Mouse (Mus musculus) liver, adult 2 months (tissue): ENCODE measurements at regions not wholly inside any gene's neighbourhood (a gene's known extent, or its start where the extent isn't known, plus 50 kb on each side); places are given as distances from the start of the nearest gene placed in this dataset.

Source experiments
- DNase-seq: peaks from one replicate; pipeline ENCODE4 v3.0.0-alpha.2; 2011; ENCODE audit warnings: low read depth, low spot score; ENCODE audit errors: extremely low read depth
- H3K27ac ChIP-seq: fragments of 200-500 bp; replicated peaks from 2 replicates; pipeline ENCODE4 v1.5.1; 2012; ENCODE audit warnings: low read depth, mild to moderate bottlenecking, control low read depth, inconsistent platforms, low read length; ENCODE audit not compliant: insufficient read depth
- H3K27me3 ChIP-seq: fragments of 200-500 bp; 2 replicates; pipeline ENCODE4 v1.6.1; 2012; ENCODE audit warnings: mild to moderate bottlenecking, moderate library complexity, low read length, inconsistent platforms; ENCODE audit not compliant: control insufficient read depth, insufficient read depth
- H3K36me3 ChIP-seq: fragments of 200-500 bp; 2 replicates; pipeline ENCODE4 v1.6.1; 2012; ENCODE audit warnings: low read length, inconsistent platforms; ENCODE audit not compliant: control insufficient read depth, insufficient read depth
- H3K4me1 ChIP-seq: fragments of 200-500 bp; 2 replicates; pipeline ENCODE4 v1.6.1; 2011; ENCODE audit warnings: low read length; ENCODE audit not compliant: control insufficient read depth, insufficient read depth
- H3K4me3 ChIP-seq: fragments of 200-500 bp; 2 replicates; pipeline ENCODE4 v1.5.1; 2011; ENCODE audit warnings: low read depth, mild to moderate bottlenecking, control low read depth, low read length, moderate library complexity; ENCODE audit not compliant: insufficient read depth
- H3K79me2 ChIP-seq: fragments of 200-500 bp; 2 replicates; pipeline ENCODE4 v1.6.1; 2012; ENCODE audit warnings: inconsistent platforms, mild to moderate bottlenecking, low read length, moderate library complexity; ENCODE audit not compliant: control insufficient read depth, insufficient read depth
- H3K9ac ChIP-seq: fragments of 200-500 bp; 2 replicates; pipeline ENCODE4 v1.6.1; 2012; ENCODE audit warnings: low read depth, mild to moderate bottlenecking, control low read depth, inconsistent platforms, low read length
- CTCF ChIP-seq: fragments of 200-500 bp; IDR thresholded peaks from 2 replicates; pipeline ENCODE4 v1.5.1; 2011; ENCODE audit warnings: low read depth, low read length, control low read depth
- POLR2A ChIP-seq: fragments of 200-500 bp; IDR thresholded peaks from 2 replicates; pipeline ENCODE4 v1.6.1; 2011; ENCODE audit warnings: low read length, control low read depth; ENCODE audit not compliant: insufficient read depth; ENCODE audit errors: extremely low read depth
- WGBS: fragments of 180-500 bp; shearing (Covaris S2); methylation state at CpG from one replicate; pipeline ENCODE4 v1.1.7; 2018; 5-methylcytosine and 5-hydroxymethylcytosine counted together

GRCm38 (mm10) chr13:46140006-46140405, 133.5 kb upstream of the Stmnd1 start:
- H3K27ac ChIP-seq: no peak overlapping the region
- H3K79me2 ChIP-seq: no peaks in the 10 kb centered on the region
- H3K27me3 ChIP-seq: no peaks in the 10 kb centered on the region
- no peak for DNase-seq
- 92% methylated on average over 3 of the region's 3 CpGs for WGBS
- no peak overlapping the region for H3K9ac ChIP-seq
- TF ChIP-seq POLR2A (no peak), CTCF (no peak)
- no peak overlapping the region for H3K4me3 ChIP-seq
- H3K36me3 ChIP-seq: no peaks in the 10 kb centered on the region
- H3K4me1 ChIP-seq: no peaks in the 10 kb centered on the region

GRCm38 (mm10) chr13:46139251-46139650, 134.3 kb upstream of the Stmnd1 start:
- Histone ChIP-seq H3K4me3 (no peak overlapping the region), H3K79me2 (no peaks in the 10 kb centered on the region), H3K27ac (no peak overlapping the region), H3K27me3 (no peaks in the 10 kb centered on the region), H3K36me3 (no peaks in the 10 kb centered on the region), H3K9ac (no peak overlapping the region), H3K4me1 (no peaks in the 10 kb centered on the region)
- 68% methylated on average over 5 of the region's 5 CpGs for whole genome bisulfite sequencing
- no peak for TF ChIP-seq CTCF
- TF ChIP-seq POLR2A: no peak
- no peak for DNase-seq

- Histone ChIP-seq H3K4me1 (no peaks in the 10 kb centered on the region), H3K79me2 (no peaks in the 10 kb centered on the region), H3K9ac (no peak overlapping the region), H3K27me3 (no peaks in the 10 kb centered on the region), H3K27ac (no peak overlapping the region), H3K36me3 (no peaks in the 10 kb centered on the region), H3K4me3 (no peak overlapping the region)
- DNase-seq: peak; percentile 19
- no peak for TF ChIP-seq CTCF
- TF ChIP-seq POLR2A: no peak
- 82% methylated on average over 8 of the region's 8 CpGs for WGBS
These were observed 138.1 kb upstream of the Stmnd1 start for GRCm38 (mm10) chr13:46135411-46135810.

- H3K79me2 ChIP-seq: no peaks in the 10 kb centered on the region
- 85% methylated on average over 9 of the region's 9 CpGs for WGBS
- H3K36me3 ChIP-seq: no peaks in the 10 kb centered on the region
- TF ChIP-seq CTCF (no peak), POLR2A (no peak)
- no peaks in the 10 kb centered on the region for H3K27me3 ChIP-seq
- no peak overlapping the region for H3K4me3 ChIP-seq
- no peak overlapping the region for H3K27ac ChIP-seq
- no peak for DNase-seq
- H3K9ac ChIP-seq: no peak overlapping the region
- H3K4me1 ChIP-seq: no peaks in the 10 kb centered on the region
These were observed 144.2 kb upstream of the Stmnd1 start for GRCm38 (mm10) chr13:46129236-46129855.

- Histone ChIP-seq H3K79me2 (no peaks in the 10 kb centered on the region), H3K4me1 (no peaks in the 10 kb centered on the region), H3K9ac (no peak overlapping the region), H3K27me3 (no peaks in the 10 kb centered on the region), H3K27ac (no peak overlapping the region), H3K4me3 (no peak overlapping the region), H3K36me3 (no peaks in the 10 kb centered on the region)
- 87% methylated on average over 3 of the region's 3 CpGs for WGBS
- TF ChIP-seq CTCF (no peak), POLR2A (no peak)
- no peak for DNase-seq
These were observed 150.1 kb upstream of the Stmnd1 start for GRCm38 (mm10) chr13:46123446-46123845.

- Histone ChIP-seq H3K36me3 (no peaks in the 10 kb centered on the region), H3K27ac (no peak overlapping the region), H3K4me3 (no peak overlapping the region), H3K9ac (no peak overlapping the region), H3K27me3 (no peaks in the 10 kb centered on the region), H3K79me2 (no peaks in the 10 kb centered on the region), H3K4me1 (no peaks in the 10 kb centered on the region)
- DNase-seq: no peak
- 92% methylated on average over 4 of the region's 4 CpGs for WGBS
- TF ChIP-seq CTCF (no peak), POLR2A (no peak)
These were observed 151.8 kb upstream of the Atxn1 start for GRCm38 (mm10) chr13:46116576-46116975.
